Mouse (Mus musculus) frontal cortex, adult 2 months (tissue): Measurements from ENCODE around the gene Gm20518. TPM values are rescaled to one million over a fixed set of nuclear protein-coding genes. Genes with fewer than 3 reads are reported as not detected.
A peak's percentile ranks its signal among the peaks of the same experiment; 100 is the strongest.

ENCODE experiments used
- DNase-seq, 2 experiments: peaks; one replicate each; pipeline ENCODE4 v3.0.0; 2022; ENCODE audit warnings: low spot score in 1 of 2; ENCODE audit errors: extremely low spot score in 1 of 2
- polyA plus RNA-seq: library from polyadenylated mRNA; depleted of rRNA; stranded (reverse); fragments of >200 nt; gene quantifications from 2 replicates; pipeline ENCODE4 v1.2.3, GENCODE M21; 2012

Gm20518 gene
- polyA plus RNA-seq, 1 experiment: 2.7 TPM

DNA sequence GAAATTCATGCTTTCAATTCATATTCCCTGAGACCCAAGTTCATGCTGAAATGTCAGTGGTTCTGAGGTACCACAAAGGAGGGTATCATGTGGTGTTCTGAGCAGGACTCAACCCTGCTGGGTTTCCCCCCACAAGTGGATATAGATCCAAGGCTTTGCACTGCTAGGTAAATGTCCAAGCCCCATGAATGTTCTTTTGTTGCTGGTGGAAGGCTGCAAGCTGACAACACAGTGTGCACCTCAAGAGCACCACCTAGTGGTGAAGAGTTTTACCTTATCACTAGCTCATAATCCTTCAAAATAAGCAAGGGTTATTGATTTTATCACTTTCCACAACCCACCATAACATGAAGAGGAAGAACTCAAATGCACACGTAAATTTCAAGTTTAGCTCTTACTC lies 42.5 kb downstream of the Gm20518 start:
- DNase-seq: peak in 1 of 2 experiments; percentile 89

- DNase-seq: no peak
Measured at GRCm38 (mm10) chr16:17848431-17848830, 43.0 kb downstream of the Gm20518 start.

- DNase-seq: no peak
Measured at GRCm38 (mm10) chr16:17843701-17844365, 47.6 kb downstream of the Gm20518 start.

DNA sequence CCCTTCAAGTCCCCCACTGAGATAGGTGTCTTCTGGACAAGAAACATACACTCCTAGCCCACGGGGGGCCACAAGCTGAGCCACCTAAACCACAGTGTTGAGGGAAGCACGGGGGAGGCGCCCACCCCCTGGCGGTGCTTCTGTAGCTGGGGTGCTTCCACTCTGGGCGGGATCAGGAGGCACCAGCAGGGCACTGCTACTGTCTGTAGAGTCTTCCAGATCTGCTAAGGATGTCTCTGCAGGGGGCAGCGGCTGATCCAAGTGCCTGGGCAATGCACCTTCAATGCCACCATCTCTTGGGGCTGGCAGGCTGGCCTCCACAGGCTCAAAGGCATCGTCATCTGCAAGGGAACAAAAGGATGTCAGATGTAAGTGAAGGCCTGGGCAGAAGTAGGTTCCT lies 49.0 kb downstream of the Gm20518 start:
- DNase-seq: no peak

DNA sequence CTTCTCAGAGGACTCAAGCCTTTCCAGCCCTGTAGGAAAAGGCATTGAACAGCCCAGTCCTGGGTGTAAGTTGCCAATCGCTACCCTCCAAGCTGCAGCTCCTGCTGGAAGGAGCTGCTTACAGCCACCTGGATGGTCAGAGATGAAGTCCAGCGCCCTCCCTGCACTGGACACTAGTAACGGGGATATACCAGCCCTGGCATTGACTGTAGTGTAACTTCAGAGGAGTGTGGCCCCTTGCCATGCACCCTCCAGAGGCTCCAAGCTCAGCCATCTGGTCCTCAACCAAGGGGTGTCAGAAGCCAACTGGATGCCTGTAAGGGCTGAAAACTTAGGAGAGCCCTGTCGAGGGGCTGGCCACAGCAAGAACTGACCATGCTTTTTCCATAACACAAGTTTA lies 51.5 kb downstream of the Gm20518 start:
- DNase-seq: no peak

- no peak for DNase-seq
Measured at GRCm38 (mm10) chr16:17838051-17838450, 53.4 kb downstream of the Gm20518 start, which contains the start of gene Car15. TSS of gene Car15 (minus strand) at chr16:17838364.

- no peak for DNase-seq
Measured at GRCm38 (mm10) chr16:17835481-17835880, 56.0 kb downstream of the Gm20518 start.

GRCm38 (mm10) chr16:17834543-17834942 lies 56.9 kb downstream of the Gm20518 start:
- DNase-seq: no peak

GRCm38 (mm10) chr16:17833681-17834399 lies 57.6 kb downstream of the Gm20518 start:
- peak in 1 of 2 experiments; percentile 58 for DNase-seq

DNA sequence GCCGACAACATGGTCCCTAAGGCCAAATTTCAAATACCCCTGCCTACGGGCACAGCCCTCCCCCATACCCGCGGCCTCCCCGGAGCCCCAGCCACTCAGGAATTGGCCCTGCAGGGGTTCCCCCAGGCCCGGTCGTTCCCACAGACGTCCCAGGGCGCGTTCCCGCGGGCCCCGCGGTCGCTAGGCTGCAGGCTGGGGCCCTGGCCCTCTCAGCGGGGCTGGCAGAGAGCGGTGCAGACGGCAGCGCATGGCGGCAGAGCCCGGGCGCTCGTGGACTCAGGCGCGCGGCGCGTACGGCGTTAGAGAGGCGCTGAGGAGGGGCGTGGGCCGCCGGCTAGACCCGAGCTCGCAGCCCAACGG lies 58.2 kb downstream of the Gm20518 start:
- DNase-seq: peak in 1 of 2 experiments; percentile 47

DNA sequence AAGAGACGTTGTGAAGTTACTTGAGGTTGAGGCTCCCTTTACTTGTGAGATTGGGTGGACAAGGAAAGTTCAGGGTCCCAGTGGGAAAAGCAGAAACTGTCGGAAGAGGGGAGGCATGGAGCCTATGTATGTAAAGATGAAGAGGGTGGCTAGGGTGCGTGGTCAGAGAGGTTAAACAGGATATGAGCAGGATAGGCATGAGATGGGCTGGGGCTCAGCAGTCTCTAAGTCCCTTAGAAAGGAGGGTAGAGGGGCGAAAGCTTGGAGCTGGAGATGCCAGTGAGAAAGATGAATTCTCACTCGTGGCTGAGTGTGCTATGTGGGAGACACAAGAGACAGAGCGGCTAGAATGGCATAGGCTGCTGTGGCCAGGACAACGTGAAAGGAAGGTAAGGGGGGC lies 58.6 kb downstream of the Gm20518 start, which contains the start of gene B830017H08Rik:
B830017H08Rik (plus strand) TSS at position 301 of the 400 bp plus-strand sequence.
- DNase-seq: no peak

- no peak for DNase-seq
Measured at GRCm38 (mm10) chr16:17831781-17832180, 59.7 kb downstream of the Gm20518 start.

DNA sequence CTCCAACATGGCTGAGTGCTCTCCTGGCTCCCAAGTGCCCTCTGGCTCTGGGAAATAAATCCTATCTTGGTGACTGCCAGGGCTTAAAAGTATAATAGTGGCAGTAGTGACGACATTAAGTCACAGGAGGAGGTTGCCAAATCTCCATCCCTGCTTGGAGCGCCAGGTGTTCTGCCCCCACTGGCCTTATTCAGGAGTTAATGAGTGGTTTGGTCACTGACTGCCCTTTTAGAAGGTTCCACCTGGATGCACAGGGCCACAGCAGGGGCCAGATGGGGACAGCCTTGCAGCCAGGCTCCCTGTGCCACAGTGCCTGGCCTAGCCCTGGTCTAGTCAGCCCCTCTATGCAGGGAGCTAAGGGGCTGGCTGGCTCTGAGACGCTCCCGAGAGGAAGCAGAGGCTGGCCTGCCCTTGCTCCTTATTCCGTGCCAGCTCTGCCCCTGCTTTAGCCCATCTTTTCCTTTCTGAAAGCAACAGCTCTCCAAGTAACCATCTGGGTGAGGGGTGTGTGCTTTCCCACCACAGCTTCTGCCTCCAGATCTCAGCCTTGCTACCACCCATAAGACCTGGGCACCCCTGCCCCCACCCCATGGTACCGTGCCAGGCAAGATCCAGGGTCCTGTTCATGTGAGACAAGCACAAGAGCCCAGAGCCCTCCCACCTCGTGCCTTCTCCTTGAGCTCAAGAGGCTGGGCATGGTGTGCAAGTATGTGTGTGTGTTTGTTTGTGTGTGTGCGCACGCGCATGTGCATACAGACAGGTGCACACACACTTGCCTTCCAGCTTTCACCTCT lies 60.9 kb downstream of the Gm20518 start:
- no peak for DNase-seq

DNA sequence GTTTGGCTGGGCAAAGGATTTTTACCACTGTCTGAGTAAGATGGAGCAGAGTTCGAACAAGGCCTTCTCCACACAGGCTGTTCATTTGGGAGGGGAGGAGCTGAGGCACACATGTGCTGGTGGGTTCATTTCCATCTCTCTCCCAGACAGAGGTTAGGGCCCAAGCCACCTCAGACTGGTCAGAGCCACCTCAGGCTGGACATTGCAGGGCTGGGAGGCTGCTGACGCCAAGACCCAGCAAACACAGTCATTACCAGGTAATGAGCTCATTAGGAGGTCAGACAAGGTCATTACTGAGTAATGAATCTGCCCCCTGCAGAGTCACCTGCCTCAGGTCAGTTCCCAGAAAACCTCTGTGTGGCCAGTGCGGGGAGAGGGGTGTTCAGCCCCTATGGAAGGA lies 62.6 kb downstream of the Gm20518 start:
- DNase-seq: no peak

- no peak for DNase-seq
Measured at GRCm38 (mm10) chr16:17828229-17828628, 63.2 kb downstream of the Gm20518 start.

DNA sequence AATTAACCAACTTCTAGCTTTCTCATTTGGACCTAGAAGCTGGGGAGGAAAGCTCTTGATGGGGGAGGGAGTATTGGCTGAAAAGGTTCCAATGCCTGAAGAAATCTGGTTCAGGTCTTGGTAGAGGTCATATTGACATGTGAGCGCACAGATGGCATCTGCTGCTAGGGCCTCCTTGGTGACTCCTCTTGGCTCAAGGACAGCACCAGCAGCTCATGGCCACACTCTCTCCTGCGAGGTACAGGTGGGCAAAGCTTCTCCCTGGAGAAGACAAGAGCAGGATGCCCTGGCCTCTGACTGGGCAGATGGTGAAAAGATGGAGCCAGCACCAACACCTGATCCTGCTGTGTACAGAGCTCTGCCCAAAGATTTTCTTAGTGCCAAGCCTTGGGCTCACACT lies 65.0 kb downstream of the Gm20518 start:
- DNase-seq: no peak

DNA sequence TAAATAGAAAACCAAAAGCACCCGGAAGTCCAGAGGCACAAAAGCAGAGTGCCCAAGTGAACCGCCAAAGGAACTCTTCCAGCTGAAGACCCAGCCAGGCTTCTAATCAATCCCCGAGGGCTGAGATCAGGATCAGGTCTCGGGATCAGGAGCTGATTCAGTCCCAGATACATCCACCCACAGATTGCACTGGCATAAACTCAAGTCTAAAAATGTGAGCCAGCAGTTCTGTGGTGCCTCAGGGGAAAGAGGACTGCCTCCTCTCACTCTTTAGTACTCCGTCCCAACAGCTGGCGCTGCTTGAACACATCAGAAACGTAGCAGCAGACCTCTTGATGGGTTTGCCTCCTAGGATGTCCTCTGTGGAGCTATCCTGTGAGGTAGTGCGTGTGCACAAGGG lies 74.9 kb downstream of the Gm20518 start:
- DNase-seq: no peak

- peak in 1 of 2 experiments; percentile 62 for DNase-seq
Measured at GRCm38 (mm10) chr16:17815411-17816402, 75.8 kb downstream of the Gm20518 start.

- no peak for DNase-seq
Measured at GRCm38 (mm10) chr16:17813173-17813572, 78.3 kb downstream of the Gm20518 start.

- DNase-seq: peak in 1 of 2 experiments; percentile 69
Measured at GRCm38 (mm10) chr16:17812120-17812519, 79.4 kb downstream of the Gm20518 start.
